Mouse (Mus musculus): ENCODE measurements around the gene Tbl1x.

Gene Tbl1x

DNA sequence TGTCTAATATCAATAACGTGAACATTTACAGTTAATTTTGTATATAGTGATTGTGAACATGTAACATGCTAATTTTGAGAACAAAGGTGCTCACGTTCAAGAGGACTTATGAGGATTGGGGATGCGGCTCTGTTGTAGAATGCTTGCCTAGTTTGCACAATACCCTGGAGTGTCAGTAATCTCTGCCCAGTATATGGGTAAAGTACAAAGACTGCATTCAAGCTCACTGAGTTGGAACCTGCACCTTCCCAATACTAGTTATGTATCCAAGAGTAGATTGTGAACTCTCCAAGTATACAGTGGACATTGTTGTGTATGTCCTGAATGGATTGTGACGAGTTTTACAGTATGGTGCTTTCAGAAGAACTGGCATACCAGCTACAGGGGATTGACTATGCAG, 33.7 kb downstream of the Tbl1x start:
- in situ Hi-C loops (cut with MboI, MseI): no loop called here

- in situ Hi-C loops (cut with MboI, MseI): no loop called here
Observed at GRCm38 (mm10) chrX:77545362-77546078, 34.7 kb downstream of the Tbl1x start.

DNA sequence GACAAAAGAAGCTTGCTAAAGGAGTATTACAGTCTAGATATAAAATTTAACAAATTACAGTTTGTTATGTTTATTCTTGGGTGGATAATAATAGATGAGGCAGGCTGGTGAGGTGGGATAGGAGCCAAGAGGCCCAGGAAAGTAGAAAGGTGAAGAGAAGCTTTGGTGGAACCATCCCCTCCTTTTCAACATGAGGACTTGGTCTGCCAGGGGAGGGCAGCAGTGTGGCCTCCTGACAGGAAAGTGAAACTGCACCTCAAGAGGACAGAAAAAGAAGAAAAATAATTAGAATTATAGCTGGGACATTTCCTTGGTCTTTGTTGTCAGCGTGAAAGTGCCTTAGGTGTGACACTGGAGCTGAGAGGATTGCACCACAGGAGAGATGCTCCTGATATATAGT, 35.6 kb downstream of the Tbl1x start:
- in situ Hi-C loops (cut with MboI, MseI): no loop called here

GRCm38 (mm10) chrX:77548951-77549350, 38.1 kb downstream of the Tbl1x start:
- in situ Hi-C loops (cut with MboI, MseI): no loop called here

DNA sequence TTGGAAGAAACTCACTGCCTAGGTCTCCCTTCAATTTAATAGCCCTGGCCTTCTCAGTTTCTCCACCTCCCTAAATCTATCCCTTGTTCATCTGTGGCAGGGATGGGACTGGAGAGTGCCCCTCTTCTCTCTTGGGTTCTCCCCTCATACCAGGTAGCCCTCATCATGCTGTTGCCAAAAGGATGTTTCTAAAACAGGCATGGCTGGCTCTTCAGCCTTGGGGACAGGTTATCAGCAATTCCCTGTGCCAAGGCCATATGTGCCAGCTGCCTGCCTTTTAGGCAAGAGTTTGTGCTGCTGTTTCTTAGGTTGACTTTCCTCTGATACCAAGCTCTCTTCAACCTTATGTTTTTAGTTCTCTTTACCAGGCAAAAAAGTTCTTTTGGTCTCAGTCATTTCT, 39.6 kb downstream of the Tbl1x start:
- in situ Hi-C loops (cut with MboI, MseI): no loop called here

DNA sequence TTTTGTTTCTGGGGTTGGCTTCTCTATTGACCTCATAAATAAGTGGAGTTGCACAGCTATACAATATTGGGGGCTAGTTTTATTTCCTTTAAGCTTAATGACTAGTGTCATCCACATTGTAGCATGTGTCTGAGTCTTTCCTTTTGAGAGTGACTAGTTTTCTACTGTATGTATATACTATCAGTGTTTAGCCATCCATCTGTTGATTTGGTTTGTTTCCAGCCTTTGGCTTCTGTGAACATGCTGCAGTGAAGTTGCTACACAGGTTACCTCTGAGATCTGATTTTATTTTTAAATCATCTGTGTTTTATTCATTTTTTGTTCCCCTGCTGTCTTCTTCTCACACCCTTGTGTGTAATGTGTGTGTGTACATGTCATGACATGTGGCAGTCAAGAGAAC, 40.5 kb downstream of the Tbl1x start:
- in situ Hi-C loops (cut with MboI, MseI): no loop called here

DNA sequence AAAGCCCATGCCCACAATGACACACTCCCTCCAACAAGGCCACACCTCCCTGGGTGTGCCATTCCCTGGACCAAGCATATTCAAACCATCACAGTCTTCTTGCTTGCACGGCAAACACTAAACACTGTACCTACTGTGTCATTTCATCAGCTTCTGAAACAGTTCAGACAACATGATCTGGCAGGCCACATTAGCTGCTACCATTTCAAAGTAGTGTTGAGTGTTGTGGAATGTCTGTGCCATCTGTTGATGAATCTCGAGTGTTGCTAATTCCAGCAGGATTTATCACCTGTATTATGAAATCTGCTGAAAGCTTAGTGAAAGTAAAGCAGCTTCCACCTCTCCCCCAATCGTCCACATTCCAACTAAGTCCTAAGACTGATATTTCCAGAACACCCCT, 41.3 kb downstream of the Tbl1x start:
- in situ Hi-C loops (cut with MboI, MseI): no loop called here

GRCm38 (mm10) chrX:77555985-77556384, 45.2 kb downstream of the Tbl1x start:
- in situ Hi-C loops (cut with MboI, MseI): no loop called here

- in situ Hi-C loops (cut with MboI, MseI): no loop called here
Observed at GRCm38 (mm10) chrX:77559199-77559881, 48.5 kb downstream of the Tbl1x start.

- in situ Hi-C loops (cut with MboI, MseI): no loop called here
Observed at GRCm38 (mm10) chrX:77563616-77564015, 52.8 kb downstream of the Tbl1x start.

DNA sequence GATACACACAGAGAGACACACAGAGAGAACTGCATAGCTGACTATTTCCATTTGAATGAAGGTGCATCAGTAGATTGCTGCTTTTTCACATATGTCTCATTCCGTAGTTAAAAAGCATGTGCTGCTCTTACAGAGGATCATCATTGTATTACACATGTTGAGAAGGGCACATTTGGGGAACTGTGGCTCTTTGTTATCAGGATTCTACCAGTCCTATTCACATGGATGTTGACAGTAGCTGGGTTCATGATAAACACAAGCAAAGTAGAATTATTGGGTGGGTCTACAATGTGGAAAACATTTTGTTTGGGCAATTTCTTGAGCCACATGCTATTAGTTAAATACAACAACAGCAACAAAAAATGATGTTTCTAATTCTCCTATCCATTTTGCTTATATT, 55.9 kb downstream of the Tbl1x start:
- in situ Hi-C loops (cut with MboI, MseI): no loop called here

DNA sequence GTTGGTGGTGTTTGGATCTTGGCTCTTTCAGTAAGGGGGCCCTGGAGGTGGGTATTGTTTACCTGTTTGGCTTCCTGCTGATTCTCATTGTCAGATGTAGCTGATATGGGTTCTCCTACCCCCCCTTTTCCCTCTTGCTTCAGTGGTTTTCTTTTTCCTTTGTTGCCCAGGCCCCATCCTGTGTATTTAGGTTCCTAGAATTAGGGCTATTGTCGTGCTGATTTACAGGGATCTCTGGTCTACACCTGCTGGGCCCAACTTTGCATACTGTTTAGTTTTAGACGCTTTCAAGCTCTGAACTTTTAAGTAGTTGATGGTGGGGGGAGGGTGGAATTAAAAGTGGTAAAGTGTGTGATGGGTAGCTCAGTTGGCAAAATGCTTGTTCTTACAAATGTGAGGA, 57.2 kb downstream of the Tbl1x start:
- in situ Hi-C loops (cut with MboI, MseI): no loop called here

GRCm38 (mm10) chrX:77573743-77574142, 62.9 kb downstream of the Tbl1x start:
- in situ Hi-C loops (cut with MboI, MseI): no loop called here

- in situ Hi-C loops (cut with MboI, MseI): no loop called here
Observed at GRCm38 (mm10) chrX:77577108-77577507, 66.3 kb downstream of the Tbl1x start.

GRCm38 (mm10) chrX:77578172-77578571, 67.4 kb downstream of the Tbl1x start:
- in situ Hi-C loops (cut with MboI, MseI): no loop called here

- in situ Hi-C loops (cut with MboI, MseI): no loop called here
Observed at GRCm38 (mm10) chrX:77579964-77580363, 69.2 kb downstream of the Tbl1x start.

DNA sequence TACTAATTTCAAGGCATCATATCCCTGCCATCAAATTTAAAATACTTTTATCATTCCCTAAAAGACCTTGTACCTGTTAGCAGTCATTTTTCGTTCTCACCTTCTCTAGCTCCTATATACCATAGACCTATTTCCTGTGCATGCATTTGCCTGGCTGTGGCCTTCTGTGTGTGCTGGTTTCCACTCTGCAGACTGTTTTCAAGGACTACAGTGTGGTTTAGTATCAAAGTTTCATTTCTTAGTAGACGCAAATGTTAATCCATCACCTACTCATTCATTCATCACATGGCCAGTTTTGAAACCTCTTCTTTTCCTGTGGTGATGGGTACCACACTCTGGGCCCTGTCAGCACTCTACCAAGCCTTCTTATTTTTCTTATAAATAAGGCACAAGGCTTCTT, 75.2 kb downstream of the Tbl1x start:
- in situ Hi-C loops (cut with MboI, MseI): no loop called here

GRCm38 (mm10) chrX:77594670-77595224, 83.9 kb downstream of the Tbl1x start:
- in situ Hi-C loops (cut with MboI, MseI): no loop called here

DNA sequence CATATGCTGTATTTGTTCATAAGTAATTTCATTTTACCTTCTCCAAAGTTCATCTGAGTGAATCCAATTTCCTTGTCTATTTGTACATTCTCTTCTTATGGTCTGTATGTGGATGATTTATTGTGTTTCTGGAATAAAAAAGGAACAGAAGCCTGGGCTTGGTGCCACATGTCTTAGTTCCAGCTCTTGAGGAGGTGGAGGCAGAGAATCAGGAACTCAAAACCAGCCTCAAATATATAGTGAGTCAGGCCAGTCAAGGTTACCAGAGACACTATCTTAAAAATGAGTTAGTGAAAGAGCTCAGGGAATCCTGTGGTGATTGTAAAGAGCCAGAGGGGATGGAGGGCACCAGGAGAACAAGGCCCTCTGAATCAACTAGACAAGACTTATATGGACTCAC, 86.9 kb downstream of the Tbl1x start:
- in situ Hi-C loops (cut with MboI, MseI): no loop called here

DNA sequence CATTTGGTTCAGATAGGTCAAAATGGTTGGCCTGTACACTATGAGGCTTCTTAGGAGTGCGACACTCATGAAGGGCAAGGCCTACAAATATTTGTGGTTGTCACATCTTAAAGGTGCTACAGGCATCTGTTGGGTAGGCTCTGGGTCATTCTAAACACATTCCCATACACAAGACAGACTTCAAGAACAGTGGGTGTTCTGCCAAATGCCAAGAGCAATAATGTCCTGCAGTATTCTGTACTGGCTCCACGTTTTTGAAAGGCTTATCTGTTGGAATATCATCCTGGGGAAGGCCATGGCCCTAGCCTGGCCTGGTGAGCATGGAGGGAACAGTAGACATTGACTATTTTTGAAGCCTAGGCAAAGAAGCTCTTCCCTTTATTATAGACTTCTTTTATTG, 87.9 kb downstream of the Tbl1x start:
- in situ Hi-C loops (cut with MboI, MseI): no loop called here

DNA sequence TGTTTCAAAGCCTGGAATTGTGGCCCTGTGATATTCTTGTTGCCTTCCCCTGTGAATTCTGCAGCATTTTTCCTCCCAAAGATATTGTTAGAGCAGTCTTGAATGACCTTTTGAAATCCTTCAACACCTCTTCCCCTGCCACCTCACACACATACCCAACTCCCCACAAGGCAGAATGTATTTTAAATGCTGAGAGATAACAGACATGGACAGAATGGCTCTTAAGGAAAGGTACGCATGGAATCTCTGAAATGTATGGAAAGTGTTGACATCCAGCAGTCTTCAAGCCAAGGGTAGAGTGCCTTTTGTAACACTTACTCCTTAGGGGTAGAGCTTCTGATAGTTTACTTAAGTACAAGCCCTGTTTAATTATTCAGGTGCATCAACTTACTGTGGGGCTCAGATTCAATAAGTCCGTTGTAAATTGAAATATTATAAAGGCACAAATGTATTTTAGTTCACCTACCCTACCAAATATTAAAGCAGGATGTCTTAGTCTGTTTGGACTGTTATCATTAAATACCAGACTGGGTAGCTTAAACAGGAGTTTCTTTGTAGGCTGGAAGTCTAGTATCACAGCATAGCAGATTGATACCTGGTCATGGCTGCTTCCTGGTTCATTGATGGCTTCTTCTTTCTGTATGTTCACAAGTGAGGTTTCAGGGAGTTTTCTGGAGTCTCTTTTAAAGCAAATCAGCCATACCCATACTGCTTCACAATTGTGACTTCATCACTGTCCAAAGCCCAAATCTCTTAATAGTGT, 92.9 kb downstream of the Tbl1x start:
- in situ Hi-C loops (cut with MboI, MseI): no loop called here

DNA sequence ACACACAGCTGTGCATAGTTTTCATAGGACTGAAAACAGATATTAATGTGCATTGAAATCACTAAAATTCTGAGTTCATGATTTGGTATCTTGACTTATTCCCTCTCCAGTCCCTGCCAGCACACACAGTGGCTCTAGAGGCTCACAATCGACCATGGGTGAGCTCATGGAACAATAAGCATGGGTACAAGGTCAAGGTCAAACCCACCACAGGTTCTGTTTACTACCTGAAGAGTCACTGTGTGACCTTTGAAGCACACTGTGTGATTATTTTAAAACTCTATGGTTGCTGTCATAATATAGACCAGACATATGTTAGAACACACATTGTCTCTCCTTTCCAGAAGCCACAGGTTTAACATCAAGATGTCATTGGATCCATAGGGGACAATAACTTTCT, 96.7 kb downstream of the Tbl1x start:
- in situ Hi-C loops (cut with MboI, MseI): no loop called here
